Mouse (Mus musculus) testis, adult 2 months (tissue): Measurements from ENCODE around the gene Ret.

Experiments
- CTCF ChIP-seq: fragments of 200-500 bp; IDR thresholded peaks from 2 replicates; pipeline ENCODE4 v1.5.1; 2012; ENCODE audit warnings: low read depth, mild to moderate bottlenecking, inconsistent platforms, low read length, moderate library complexity; ENCODE audit not compliant: control insufficient read depth, insufficient read depth, insufficient replicate concordance
- POLR2A ChIP-seq: fragments of 200-500 bp; IDR thresholded peaks from 2 replicates; pipeline ENCODE4 v1.6.1; 2012; ENCODE audit warnings: low read depth, mild to moderate bottlenecking, inconsistent platforms, low read length, moderate library complexity; ENCODE audit not compliant: control insufficient read depth

- TF ChIP-seq CTCF (no peak), POLR2A (no peak)
These were observed 29.4 kb downstream of the Ret start for GRCm38 (mm10) chr6:118168106-118168505.
